Mouse (Mus musculus): ENCODE measurements around the gene Bicra.

- TF ChIP-seq CTCF (IDR thresholded peaks at IDR 0.05) (peak; percentile 96), EP300 (IDR thresholded peaks at IDR 0.05) (no peak)
These were observed 80.4 kb downstream of the Bicra start, which contains the start of gene Ehd2 for GRCm38 (mm10) chr7:15967312-15967711.
